Mouse (Mus musculus): Measurements from ENCODE around the gene Akap1. TPM values are rescaled to one million over a fixed set of nuclear protein-coding genes. Genes with fewer than 3 reads are reported as not detected.

Akap1 gene
- polyA plus RNA-seq, 1 experiment from 2014 or later: 8.7 TPM

Other genes starting within 250 kb of the Akap1 start
- 2.9 and 3.1 TPM in 2 replicates for gene Msi2, start 146.1 kb downstream of the Akap1 start, polyA plus RNA-seq (2015; fragmentation: Nextera tagmentation; extraction: Ambion mirVana)
- 47.8 and 50.1 TPM in 2 replicates for gene Scpep1, start 90.9 kb upstream of the Akap1 start, polyA plus RNA-seq (2015; fragmentation: Nextera tagmentation; extraction: Ambion mirVana)
- not detected in 2 replicates for gene Elobl, start 102.3 kb upstream of the Akap1 start, polyA plus RNA-seq (2015; fragmentation: Nextera tagmentation; extraction: Ambion mirVana)
- gene Coil, start 105.7 kb upstream of the Akap1 start, polyA plus RNA-seq (2015; fragmentation: Nextera tagmentation; extraction: Ambion mirVana): 3.4 and 4.0 TPM in 2 replicates
- 19.6 and 20.4 TPM in 2 replicates for gene Trim25, start 134.8 kb upstream of the Akap1 start, polyA plus RNA-seq (2015; fragmentation: Nextera tagmentation; extraction: Ambion mirVana)
- 0.40 and 0.62 TPM in 2 replicates for gene Dgke, start 202.3 kb upstream of the Akap1 start, polyA plus RNA-seq (2015; fragmentation: Nextera tagmentation; extraction: Ambion mirVana)
- not detected in 2 replicates for gene Gm525, start 209.3 kb upstream of the Akap1 start, polyA plus RNA-seq (2015; fragmentation: Nextera tagmentation; extraction: Ambion mirVana)